ENCODE assay signal across 18 mouse cellular contexts in the genomic region with DNA sequence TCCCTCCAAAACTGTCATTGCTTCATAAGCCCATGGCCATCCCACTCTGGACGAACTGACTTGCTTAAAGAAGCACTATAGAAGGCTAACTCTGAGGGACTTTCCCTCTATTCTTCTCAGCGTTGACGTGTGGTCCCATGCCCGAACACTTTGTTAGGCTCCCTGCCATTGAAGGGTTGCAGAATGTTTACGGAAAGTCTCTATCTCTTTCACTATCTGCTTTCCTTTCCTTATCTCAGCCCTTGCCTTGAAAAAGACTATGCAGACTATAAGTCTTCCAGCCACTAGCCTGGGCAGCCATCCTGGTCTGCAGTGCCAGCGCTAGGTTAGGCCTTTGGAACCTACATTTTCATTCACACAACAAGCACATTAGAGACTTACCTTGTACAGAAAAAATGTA. TPM values are rescaled to one million over a fixed set of nuclear protein-coding genes. Genes with fewer than 3 reads are reported as not detected.
DNase-seq lines count a peak whose midpoint lies in the region; ATAC-seq and TF ChIP-seq lines count a peak whose summit lies in the region.
"Had no signal": no experiment of that assay in that cellular context is flagged by ENCODE, and none has a peak within 500 bp of the region (broad histone marks: within the 10 kb centered on the region; RNA-seq: fewer than 3 reads in every experiment).

No protein-coding gene starts in this region.

- no peak for ATAC-seq in intestine, postnatal 0 days
- no peak for ATAC-seq in intestine, embryonic 15.5 days
- no peak for ATAC-seq in neural tube, embryonic 13.5 days (ENCODE audit: low read depth)
- ATAC-seq in neural tube, embryonic 15.5 days (ENCODE audit: low FRiP score): no peak
- ATAC-seq in limb, embryonic 14.5 days (ENCODE audit: low FRiP score, low read depth): no peak
- ATAC-seq: forebrain, embryonic 16.5 days; liver, postnatal 0 days had no signal

- intact Hi-C loops in heart, adult 2 months (cut with DNase I): loop anchor here (5.0 kb wide), 2 partner anchors 37 to 52 kb away; no protein-coding TSS in a partner anchor

- WGBS in heart, adult 2 months: 21% methylated on average over 6 of the region's 6 CpGs
- WGBS in intestine, postnatal 0 days: 55% methylated on average over 6 of the region's 6 CpGs
- WGBS in intestine, embryonic 15.5 days: 55% methylated on average over 6 of the region's 6 CpGs
- WGBS in neural tube, embryonic 13.5 days: 87% methylated on average over 6 of the region's 6 CpGs
- 90% methylated on average over 6 of the region's 6 CpGs for WGBS in neural tube, embryonic 15.5 days
- 92% methylated on average over 6 of the region's 6 CpGs for WGBS in limb, embryonic 14.5 days

- DNase-seq in heart, adult 2 months: no peak
- no peak for DNase-seq in heart, adult 18-20 months
- DNase-seq in limb, embryonic 14.5 days (ENCODE audit: low spot score): no peak
- no peak for DNase-seq in spleen, postnatal 10 days (ENCODE audit: low spot score in 2 of 2)
- DNase-seq: cerebellum, postnatal 14 days; embryo, embryonic 11 days; kidney, adult 8-10 months; kidney, postnatal 25 days; liver, postnatal 0 days; retina, postnatal 1 day had no signal

- no peak for TF ChIP-seq CTCF in heart, adult 2 months (IDR thresholded peaks at IDR 0.05)
- TF ChIP-seq CTCF in intestine, postnatal 0 days (IDR thresholded peaks at IDR 0.05; ENCODE audit: low read depth): no peak

- no peak for TF ChIP-seq EP300 in heart, adult 2 months (IDR thresholded peaks at IDR 0.05; ENCODE audit: insufficient read depth, low read depth, low read length)

- H3K27ac ChIP-seq in heart, adult 2 months: peak overlapping the region; percentile 66
- H3K27ac ChIP-seq in intestine, postnatal 0 days (ENCODE audit: low read depth, low read length): no peak overlapping the region
- H3K27ac ChIP-seq in intestine, embryonic 15.5 days: no peak overlapping the region
- H3K27ac ChIP-seq in neural tube, embryonic 13.5 days (replicated peaks): no peak overlapping the region
- H3K27ac ChIP-seq in neural tube, embryonic 15.5 days (replicated peaks): no peak overlapping the region
- no peak overlapping the region for H3K27ac ChIP-seq in limb, embryonic 14.5 days (replicated peaks; ENCODE audit: low read depth, low read length)
- H3K27ac ChIP-seq: left cerebral cortex, adult 2 months had no signal

- H3K4me3 ChIP-seq in heart, adult 2 months: peak overlapping the region; percentile 25; the same call in 1 of the 2 replicates
- H3K4me3 ChIP-seq in intestine, postnatal 0 days (ENCODE audit: low read depth, low read length): no peak overlapping the region
- H3K4me3 ChIP-seq in intestine, embryonic 15.5 days (replicated peaks): no peak overlapping the region
- no peak overlapping the region for H3K4me3 ChIP-seq in neural tube, embryonic 13.5 days
- H3K4me3 ChIP-seq in neural tube, embryonic 15.5 days (replicated peaks): no peak overlapping the region
- H3K4me3 ChIP-seq in limb, embryonic 14.5 days (replicated peaks; ENCODE audit: low read length): no peak overlapping the region
- H3K4me3 ChIP-seq: left cerebral cortex, adult 2 months had no signal

- peaks cover 45% of the 10 kb centered on the region for H3K36me3 ChIP-seq in heart, adult 2 months (ENCODE audit: control insufficient read depth, insufficient read depth, low read length)
- no peaks in the 10 kb centered on the region for H3K36me3 ChIP-seq in intestine, postnatal 0 days (ENCODE audit: control insufficient read depth, insufficient read depth)
- H3K36me3 ChIP-seq in intestine, embryonic 15.5 days: no peaks in the 10 kb centered on the region
- H3K36me3 ChIP-seq in neural tube, embryonic 13.5 days: no peaks in the 10 kb centered on the region
- H3K36me3 ChIP-seq in neural tube, embryonic 15.5 days: no peaks in the 10 kb centered on the region
- no peaks in the 10 kb centered on the region for H3K36me3 ChIP-seq in limb, embryonic 14.5 days (ENCODE audit: control insufficient read depth, insufficient read depth, low read length)

- no peak for TF ChIP-seq POLR2A in heart, adult 2 months (IDR thresholded peaks at IDR 0.05; ENCODE audit: insufficient read depth, low read depth, low read length)
- TF ChIP-seq POLR2A in limb, embryonic 14.5 days (IDR thresholded peaks at IDR 0.05; ENCODE audit: borderline replicate concordance, extremely low read depth, insufficient read depth, insufficient read length): no peak

- H3K9ac ChIP-seq in heart, adult 2 months (ENCODE audit: low read depth, low read length): peak overlapping the region; percentile 40; the same call in 1 of the 2 replicates
- no peak overlapping the region for H3K9ac ChIP-seq in intestine, postnatal 0 days (ENCODE audit: low read depth, low read length)
- H3K9ac ChIP-seq in intestine, embryonic 15.5 days: no peak overlapping the region
- H3K9ac ChIP-seq in neural tube, embryonic 13.5 days: no peak overlapping the region
- H3K9ac ChIP-seq in neural tube, embryonic 15.5 days (replicated peaks): no peak overlapping the region
- no peak overlapping the region for H3K9ac ChIP-seq in limb, embryonic 14.5 days (ENCODE audit: low read depth, low read length, severe bottlenecking)
- H3K9ac ChIP-seq: liver, postnatal 0 days had no signal

- H3K4me2 ChIP-seq in intestine, postnatal 0 days (replicated peaks; ENCODE audit: low read depth): peak overlapping the region; percentile 13; the same call in 1 of the 2 replicates
- no peak overlapping the region for H3K4me2 ChIP-seq in intestine, embryonic 15.5 days (replicated peaks)
- H3K4me2 ChIP-seq in neural tube, embryonic 13.5 days: peak overlapping the region; percentile 67; the same call in 1 of the 2 replicates
- H3K4me2 ChIP-seq in neural tube, embryonic 15.5 days: no peak overlapping the region
- peak overlapping the region; percentile 66; the same call in 1 of the 2 replicates for H3K4me2 ChIP-seq in limb, embryonic 14.5 days (replicated peaks; ENCODE audit: low read depth, low read length, severe bottlenecking)
- H3K4me2 ChIP-seq: midbrain, embryonic 11.5 days had no signal

- H3K9me3 ChIP-seq in intestine, postnatal 0 days (ENCODE audit: control insufficient read depth): no peaks in the 10 kb centered on the region
- H3K9me3 ChIP-seq in intestine, embryonic 15.5 days: no peaks in the 10 kb centered on the region
- H3K9me3 ChIP-seq in neural tube, embryonic 13.5 days: no peaks in the 10 kb centered on the region
- H3K9me3 ChIP-seq in neural tube, embryonic 15.5 days (replicated peaks): no peaks in the 10 kb centered on the region
- no peaks in the 10 kb centered on the region for H3K9me3 ChIP-seq in limb, embryonic 14.5 days (ENCODE audit: control insufficient read depth, low read length)

- H3K27me3 ChIP-seq in heart, adult 2 months (ENCODE audit: control insufficient read depth, insufficient read depth, low read length): no peaks in the 10 kb centered on the region
- H3K27me3 ChIP-seq in intestine, postnatal 0 days (replicated peaks; ENCODE audit: control insufficient read depth, insufficient read depth, low read length): no peaks in the 10 kb centered on the region
- no peaks in the 10 kb centered on the region for H3K27me3 ChIP-seq in intestine, embryonic 15.5 days (replicated peaks)
- no peaks in the 10 kb centered on the region for H3K27me3 ChIP-seq in neural tube, embryonic 13.5 days
- H3K27me3 ChIP-seq in neural tube, embryonic 15.5 days (replicated peaks): no peaks in the 10 kb centered on the region
- H3K27me3 ChIP-seq in limb, embryonic 14.5 days (ENCODE audit: control insufficient read depth, insufficient read depth, low read length): no peaks in the 10 kb centered on the region

- peaks cover 10% of the 10 kb centered on the region for H3K79me2 ChIP-seq in heart, adult 2 months (replicated peaks; ENCODE audit: control insufficient read depth, insufficient read depth, low read length)

- peaks cover 15% of the 10 kb centered on the region for H3K4me1 ChIP-seq in heart, adult 2 months (ENCODE audit: control insufficient read depth, insufficient read depth, low read length)
- no peaks in the 10 kb centered on the region for H3K4me1 ChIP-seq in intestine, postnatal 0 days (replicated peaks; ENCODE audit: control insufficient read depth, insufficient read depth, low read length)
- H3K4me1 ChIP-seq in intestine, embryonic 15.5 days (replicated peaks): no peaks in the 10 kb centered on the region; the same call in 1 of the 2 replicates
- H3K4me1 ChIP-seq in neural tube, embryonic 13.5 days (replicated peaks): peaks cover 12% of the 10 kb centered on the region
- peaks cover 15% of the 10 kb centered on the region for H3K4me1 ChIP-seq in neural tube, embryonic 15.5 days
- H3K4me1 ChIP-seq in limb, embryonic 14.5 days (ENCODE audit: control insufficient read depth, insufficient read depth, low read length): peaks cover 46% of the 10 kb centered on the region

RNA-seq across cellular contexts. Expression of gene Lama4, which starts 4.7 kb away (rescaled TPM):
- total RNA-seq in heart, adult 2 months (2021): 10 to 100 TPM; 51.8 to 55.4 TPM
- polyA plus RNA-seq in heart, adult 2 months (2012; rRNA removed): 40.7 and 52.7 TPM in 2 replicates
- total RNA-seq in heart, adult 18-20 months (2021): 10 to 100 TPM; 47.2 to 52.0 TPM
- polyA plus RNA-seq in intestine, postnatal 0 days (2015; fragmentation: Nextera tagmentation; extraction: Ambion mirVana): 27.2 and 28.3 TPM in 2 replicates
- 53.6 and 53.8 TPM in 2 replicates for polyA plus RNA-seq in intestine, embryonic 15.5 days (2015; fragmentation: Nextera tagmentation; extraction: Ambion mirVana)
- polyA plus RNA-seq in neural tube, embryonic 13.5 days (2015; fragmentation: Nextera tagmentation; extraction: Ambion mirVana): 33.3 and 36.7 TPM in 2 replicates
- 22.3 and 31.5 TPM in 2 replicates for polyA plus RNA-seq in neural tube, embryonic 15.5 days (2015; fragmentation: Nextera tagmentation; extraction: Ambion mirVana)
- 72.9 and 74.1 TPM in 2 replicates for polyA plus RNA-seq in limb, embryonic 14.5 days (2012; rRNA removed)
- 88.7 and 94.7 TPM in 2 replicates for polyA plus RNA-seq in limb, embryonic 14.5 days (2014; fragmentation: Nextera tagmentation; extraction: Ambion mirVana)
- total RNA-seq: granulocyte monocyte progenitor cell, adult 5-6 weeks had no signal

Comparison
In these comparisons a context has a peak if more than half of its experiments do, and no peak if none do; other contexts are left out.
1. H3K4me2 ChIP-seq: peak in intestine, postnatal 0 days (single experiment), neural tube, embryonic 13.5 days (single experiment) and limb, embryonic 14.5 days (single experiment); none in intestine, embryonic 15.5 days (single experiment) and neural tube, embryonic 15.5 days (single experiment).